Mouse (Mus musculus): Measurements from ENCODE around the gene Osbpl10. TPM values are rescaled to one million over a fixed set of nuclear protein-coding genes. Genes with fewer than 3 reads are reported as not detected.

Osbpl10 gene
- total RNA-seq, 4 experiments from 2014 or later = 39.9 to 46.4 (median 45.2) TPM

DNA sequence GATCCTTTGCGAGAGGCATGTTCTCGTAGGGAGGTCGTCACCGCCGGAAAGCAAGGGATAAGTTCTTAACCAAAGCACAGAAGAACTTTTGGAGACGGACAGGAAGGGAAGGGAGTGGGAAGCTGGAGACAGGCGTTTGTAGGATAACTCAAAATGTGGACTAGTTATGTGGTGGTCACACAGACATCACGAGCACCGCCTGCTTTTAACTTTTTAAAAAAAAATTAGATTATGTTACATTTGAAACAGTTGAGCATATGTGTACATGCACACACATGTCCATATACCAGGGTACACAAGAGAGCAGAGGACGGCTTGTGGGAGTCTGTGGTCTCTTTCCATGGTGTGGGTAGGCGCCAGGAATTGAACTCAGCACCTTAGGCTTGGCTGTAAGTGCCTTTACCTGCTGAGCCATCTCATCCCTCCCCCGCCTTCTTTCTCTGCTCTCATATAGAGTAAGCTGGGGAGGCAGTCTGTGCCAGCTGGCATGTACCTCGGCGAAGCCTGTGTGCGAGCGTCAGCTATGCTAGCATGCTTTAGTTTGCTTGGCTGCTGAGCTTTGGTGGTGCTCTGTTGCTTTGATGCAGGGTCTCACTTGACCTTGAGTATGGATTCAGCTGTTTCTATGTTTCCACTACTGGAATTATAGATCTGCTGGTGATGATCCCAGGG, 4.5 kb downstream of the Osbpl10 start, which contains the start of gene Rps27rt:
TSS of gene Rps27rt (minus strand) at position 51 of the 672 bp plus-strand sequence.
- DNase-seq (ENCODE audit: low spot score in 2 of 2) = peak in 1 of 2 experiments; percentile 54

DNA sequence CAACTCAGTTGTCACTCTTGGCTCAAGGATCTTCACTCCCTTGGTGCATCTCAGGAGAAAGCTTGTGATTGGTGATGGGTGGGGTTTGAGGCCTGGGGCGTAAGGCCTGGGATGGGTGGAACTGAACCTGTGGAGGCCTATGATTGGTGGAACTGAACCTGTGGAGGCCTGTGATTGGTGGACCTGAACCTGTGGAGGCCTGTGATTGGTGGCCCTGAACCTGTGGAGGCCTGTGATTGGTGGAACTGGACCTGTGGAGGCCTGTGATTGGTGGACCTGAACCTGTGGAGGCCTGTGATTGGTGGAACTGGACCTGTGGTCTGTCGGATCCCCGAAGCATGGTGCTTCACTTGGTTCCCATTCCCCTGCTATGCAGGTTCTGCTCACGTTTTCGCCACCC, 7.4 kb downstream of the Osbpl10 start:
- DNase-seq (ENCODE audit: low spot score in 2 of 2) = no peak

DNA sequence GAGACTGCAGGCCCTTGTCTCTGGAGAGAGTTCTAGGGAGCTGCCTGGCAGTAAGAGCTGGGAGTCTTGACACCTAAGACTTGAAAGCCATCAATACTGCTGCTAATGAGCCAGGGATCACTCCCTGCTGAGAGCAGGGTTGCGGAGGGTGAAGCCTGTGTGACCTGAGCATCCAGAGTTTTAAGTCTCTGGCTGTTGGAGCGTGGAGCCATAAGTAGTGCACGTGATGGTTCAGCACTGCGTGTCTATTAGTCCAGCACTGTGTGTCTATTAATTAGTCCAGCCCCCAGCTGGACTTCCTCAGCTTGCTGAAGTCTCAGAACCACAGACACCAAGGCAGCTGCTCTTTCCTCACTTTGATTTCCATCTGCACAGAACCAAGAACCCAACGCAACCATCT, 8.0 kb downstream of the Osbpl10 start:
- DNase-seq (ENCODE audit: low spot score in 2 of 2) = no peak

DNA sequence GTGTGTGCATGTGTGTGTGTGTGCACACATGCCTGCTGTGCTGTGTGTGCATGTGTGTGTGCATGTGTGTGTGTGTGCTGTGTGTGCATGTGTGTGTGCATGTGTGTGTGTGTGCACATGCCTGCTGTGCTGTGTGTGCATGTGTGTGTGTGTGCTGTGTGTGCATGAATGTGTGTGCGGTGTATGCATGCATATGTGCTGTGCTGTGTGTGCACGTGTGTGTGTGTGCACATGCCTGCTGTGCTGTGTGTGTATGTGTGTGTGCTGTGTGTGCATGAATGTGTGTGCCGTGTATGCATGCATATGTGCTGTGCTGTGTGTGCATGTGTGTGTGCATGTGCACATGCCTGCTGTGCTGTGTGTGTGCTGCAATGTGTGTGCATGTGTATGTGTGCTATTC, 9.7 kb downstream of the Osbpl10 start:
- no peak for DNase-seq (ENCODE audit: low spot score in 2 of 2)

DNA sequence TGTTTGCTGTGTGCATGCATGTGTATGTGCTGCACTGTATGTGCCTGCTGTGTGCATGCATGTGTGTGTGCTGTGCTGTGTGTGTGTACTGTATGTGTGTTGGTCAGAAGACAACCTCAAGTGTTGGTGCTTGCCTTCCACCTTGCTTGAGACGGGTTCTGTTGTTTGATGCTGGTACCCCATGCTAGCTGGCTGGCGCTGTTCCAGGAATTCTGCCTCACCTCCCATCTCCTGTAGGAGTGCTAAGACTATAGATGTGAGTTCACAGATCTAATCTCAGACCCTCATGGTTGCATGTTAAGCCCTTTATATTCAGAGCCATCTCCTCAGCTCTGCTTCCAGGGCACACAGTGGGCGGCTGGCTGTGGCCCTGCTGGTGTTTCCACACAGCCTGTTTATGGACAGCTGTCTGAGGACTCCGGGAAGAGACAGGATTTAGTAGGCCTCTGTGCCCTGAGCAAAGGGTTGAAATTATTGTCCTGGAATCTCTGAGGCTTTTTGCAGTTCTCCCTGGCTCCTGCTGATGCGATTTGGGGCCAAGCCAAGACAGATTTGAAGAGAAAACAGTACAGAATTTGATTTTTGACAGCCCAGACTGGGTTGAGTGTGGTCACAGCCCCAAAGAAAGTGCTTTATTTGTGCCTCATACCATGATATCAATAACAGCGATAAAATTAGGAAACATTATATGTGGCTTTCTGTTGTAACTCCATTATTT, 10.4 kb downstream of the Osbpl10 start:
- no peak for DNase-seq (ENCODE audit: low spot score in 2 of 2)

DNA sequence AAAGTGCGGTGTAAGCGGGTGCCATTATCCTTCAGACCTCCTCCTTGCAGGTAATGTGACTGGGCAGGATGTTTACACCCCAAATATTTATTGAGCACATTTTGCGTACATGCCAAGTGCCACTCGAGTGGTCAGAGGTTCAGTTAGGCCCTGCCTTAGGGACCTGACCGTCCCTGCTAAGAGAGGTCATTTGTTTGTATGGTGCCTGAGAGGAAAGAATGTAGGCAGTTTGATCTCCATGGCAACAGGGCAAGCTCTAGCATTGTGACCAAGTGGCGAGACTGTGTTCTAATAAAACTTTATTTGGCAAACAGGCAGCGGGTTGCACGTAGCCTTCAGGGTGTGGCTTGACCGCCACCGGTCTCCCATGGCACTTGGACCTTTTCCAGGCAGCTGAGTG, 12.1 kb downstream of the Osbpl10 start:
- no peak for DNase-seq (ENCODE audit: low spot score in 2 of 2)

DNA sequence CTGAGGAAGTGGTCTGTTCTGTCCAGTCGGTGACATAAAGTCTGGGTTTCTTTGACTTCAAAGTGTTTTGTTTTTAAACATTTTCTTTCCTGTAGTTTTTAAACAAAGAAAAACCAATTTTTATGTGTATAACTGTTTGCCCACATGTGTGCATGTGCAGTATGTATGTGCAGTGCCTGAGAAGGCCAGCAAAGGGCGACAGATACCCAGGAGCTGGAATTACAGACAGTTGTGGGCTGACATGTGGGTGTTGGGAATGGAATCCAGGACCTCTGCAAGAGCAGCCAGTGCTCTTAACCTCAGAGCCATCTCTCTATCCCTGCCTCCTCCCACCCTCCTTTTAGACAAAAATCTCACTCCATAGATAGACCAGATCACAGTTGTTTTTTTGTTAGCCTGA, 14.2 kb downstream of the Osbpl10 start:
- no peak for DNase-seq (ENCODE audit: low spot score in 2 of 2)

DNA sequence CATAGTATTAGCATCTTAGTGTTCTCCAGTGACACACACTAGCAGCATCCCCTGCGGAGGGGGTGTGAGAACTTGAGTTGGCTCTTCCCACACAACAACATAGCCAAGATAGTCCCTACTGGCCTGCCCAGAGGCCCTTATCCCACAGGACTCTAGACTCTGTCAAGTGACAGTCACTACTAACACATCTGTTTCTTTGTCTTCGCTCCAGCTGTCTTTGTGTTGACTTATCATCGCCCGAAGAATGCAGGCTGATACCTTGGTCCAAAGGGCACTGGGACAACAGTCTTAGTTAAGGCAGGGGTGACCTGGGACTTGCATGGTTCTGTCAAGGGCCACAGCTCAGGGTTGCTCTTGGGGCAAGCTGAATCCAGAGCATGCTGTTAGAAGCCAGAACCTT, 16.9 kb downstream of the Osbpl10 start:
- DNase-seq (ENCODE audit: low spot score in 2 of 2) = no peak

DNA sequence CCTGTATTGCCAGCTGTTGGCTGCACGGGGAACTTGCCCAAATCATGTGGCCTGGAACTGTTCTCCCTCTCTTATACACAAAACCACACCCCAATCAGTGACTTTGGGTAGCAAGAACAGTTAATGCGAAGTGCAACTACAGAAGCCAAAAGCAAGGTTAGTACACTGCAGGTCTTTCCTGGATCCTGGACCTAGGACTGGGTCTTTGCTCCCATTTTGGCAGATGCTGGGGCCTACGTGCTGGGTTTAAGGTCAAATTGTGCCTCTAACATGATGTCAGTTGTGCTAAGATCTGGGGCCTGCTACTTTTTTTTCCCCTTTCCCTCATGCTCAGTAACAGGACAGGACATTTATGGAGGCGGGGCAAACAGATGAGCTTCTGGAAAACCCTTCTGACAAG, 17.3 kb downstream of the Osbpl10 start:
- DNase-seq (ENCODE audit: low spot score in 2 of 2) = no peak

DNA sequence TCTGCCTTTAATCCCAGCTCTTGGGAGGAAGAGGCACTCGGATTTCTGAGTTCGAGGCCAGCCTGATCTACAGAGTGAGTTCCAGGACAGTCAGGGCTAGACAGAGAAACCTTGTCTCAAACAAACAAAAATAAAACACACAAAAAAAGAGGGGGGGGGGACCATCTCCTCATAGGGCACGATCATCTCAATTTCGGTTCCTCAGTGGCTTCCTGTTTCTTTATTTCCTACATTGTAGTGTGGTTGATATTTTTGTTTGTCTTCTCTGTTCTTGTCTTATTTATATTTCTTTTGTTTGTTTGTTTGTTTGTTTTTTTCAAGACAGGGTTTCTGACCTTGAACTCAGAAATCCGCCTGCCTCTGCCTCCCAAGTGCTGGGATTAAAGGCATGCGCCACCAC, 18.1 kb downstream of the Osbpl10 start:
- no peak for DNase-seq (ENCODE audit: low spot score in 2 of 2)

DNA sequence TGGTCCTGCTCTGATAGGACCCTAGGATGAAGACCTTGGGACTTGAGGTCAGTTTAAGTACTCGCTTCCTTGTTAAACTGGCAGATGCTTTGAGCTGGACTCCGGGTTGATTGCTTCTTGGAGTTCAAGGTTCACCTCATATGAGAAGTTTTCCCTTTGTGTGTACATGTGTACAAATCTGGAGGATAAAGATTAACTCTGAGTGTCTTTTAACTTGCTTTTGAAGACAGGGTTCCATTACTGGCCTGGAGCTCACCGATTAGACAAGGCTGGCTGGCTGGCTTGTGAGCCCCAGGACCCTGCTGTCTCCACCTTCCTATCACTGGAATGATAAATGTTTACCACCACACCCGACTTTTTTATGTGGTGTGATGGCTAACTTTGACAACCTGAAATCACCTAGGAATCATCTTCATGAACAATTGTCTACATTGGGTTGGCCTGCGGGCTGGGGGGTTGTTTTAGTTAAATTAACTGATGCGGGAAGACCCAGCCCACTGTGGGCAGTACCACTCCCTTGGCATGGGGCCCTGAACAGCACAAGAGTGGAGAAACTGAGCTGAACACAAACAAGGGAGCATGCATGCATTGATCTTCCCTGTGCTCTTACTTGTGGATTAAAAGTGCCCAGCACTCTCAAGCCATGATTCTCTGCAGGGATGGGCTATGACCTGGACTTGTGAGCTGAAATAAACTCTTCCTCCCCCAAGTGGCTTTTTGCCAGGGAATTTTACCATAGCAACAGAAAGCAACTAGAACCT, 20.8 kb downstream of the Osbpl10 start:
- DNase-seq (ENCODE audit: low spot score in 2 of 2) = no peak

DNA sequence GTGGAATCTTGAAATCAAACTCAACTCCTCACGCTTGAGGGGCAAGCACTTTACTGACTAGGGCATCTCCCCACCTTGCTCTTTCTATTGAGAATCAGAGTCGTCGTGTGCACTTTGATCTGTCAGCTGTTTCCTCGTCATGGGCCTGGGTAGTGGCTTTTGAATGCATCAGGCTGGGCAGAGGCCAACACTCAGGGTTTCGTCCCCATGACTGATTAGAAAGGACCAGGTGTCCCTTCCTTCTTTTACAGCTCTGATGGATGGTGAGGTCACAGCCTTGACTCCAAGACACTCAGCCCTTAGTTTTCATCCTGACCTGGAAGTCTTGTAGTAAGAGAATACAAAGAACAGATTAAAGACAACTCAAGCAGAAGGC, 21.4 kb downstream of the Osbpl10 start:
- no peak for DNase-seq (ENCODE audit: low spot score in 2 of 2)

DNA sequence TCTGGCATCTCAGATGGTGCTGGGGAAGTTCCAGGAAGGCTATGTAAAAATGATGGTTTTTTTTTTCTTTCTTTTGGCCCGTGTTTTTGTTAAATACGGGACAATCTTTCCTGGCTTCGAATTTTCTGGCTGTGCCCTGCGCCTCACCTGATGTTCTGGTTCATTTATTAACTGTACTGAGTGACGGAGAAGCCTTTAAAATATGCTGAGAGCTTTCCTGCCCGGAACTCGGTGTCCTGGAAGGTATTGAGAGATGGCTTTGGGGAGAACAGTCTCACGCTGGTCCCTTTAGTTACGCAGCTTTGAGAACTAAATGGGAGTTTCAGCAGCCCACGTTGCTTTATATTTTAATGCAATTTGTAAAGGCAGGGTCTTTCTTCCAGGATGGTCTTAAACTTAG, 27.1 kb downstream of the Osbpl10 start:
- no peak for DNase-seq (ENCODE audit: low spot score in 2 of 2)

DNA sequence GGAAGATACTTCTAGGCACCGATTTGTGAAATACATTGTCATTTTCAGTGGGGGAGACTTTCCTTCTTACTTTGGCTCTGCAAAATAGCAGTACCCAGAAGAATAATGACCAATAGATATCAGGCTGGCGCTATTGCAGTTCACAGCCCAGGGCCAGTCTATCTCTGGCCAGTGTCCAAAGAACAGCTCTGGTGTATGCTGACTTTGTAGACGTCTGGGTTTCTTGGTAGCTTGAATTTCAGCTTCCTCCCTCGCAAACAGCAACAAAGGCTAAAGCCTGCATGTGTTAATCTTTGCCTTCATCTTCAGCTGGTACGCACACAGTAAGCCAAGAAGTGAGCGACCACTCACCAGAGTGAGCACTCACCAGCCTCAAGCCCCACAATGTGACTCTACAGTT, 29.4 kb downstream of the Osbpl10 start:
- no peak for DNase-seq (ENCODE audit: low spot score in 2 of 2)

DNA sequence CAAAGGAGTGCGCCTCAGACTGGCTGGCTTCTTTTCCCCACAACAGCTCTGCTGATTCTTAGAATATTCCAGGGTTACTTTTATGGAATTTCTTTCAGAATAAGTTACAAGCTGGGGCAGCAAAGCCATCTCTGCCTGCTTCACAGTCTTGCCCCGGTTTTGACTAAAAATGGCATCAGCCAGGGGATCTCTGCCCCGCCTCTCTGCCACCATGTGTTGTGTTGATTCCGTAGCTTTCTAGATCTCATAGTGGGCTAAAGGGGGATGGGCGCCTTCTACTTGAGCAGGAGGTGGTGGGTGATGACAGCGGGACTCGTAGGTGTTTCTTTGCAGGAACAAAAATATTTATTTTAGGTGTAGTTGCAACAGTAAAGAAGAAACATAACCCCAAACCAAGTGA, 29.8 kb downstream of the Osbpl10 start:
- peak in 1 of 2 experiments; percentile 67 for DNase-seq (ENCODE audit: low spot score in 2 of 2)

DNA sequence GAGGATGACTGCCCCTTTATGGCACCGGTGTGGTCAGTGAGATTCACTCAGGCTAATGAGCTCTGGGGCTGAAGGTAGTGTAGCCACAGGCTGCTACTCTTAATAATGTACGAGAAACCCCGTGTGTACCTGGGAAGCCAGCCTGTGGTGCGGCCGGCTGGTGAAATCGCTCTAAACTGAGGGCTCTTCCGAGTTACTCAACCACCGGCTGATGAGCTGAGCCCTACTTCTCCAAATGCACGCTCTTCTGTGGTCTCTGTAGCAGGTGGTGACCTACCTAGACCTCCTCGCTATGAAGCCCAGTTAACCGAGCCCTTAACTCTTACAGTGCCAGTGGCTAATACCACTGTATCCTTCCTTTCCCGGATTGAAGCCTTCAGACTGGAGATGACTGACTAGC, 34.0 kb downstream of the Osbpl10 start:
- DNase-seq (ENCODE audit: low spot score in 2 of 2) = no peak

DNA sequence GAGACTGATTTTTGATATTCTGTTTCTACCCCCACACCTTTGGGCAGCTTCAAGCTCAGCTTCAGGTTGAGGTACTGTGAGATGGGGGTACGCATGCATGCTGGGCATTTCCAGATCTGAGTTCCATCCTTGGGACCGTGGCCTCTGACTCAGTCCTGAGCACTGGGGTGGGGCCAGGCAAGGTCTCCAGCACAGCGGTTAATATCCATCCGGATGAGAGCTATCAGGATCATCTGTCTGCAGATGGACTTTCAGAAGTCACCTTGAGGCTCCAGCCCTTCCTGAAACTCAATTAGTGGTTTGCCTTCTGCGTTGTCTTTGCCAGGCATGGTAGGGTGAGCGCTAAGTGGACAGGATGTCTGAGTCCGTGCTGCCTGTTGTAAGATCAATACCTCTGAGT, 41.8 kb downstream of the Osbpl10 start:
- no peak for DNase-seq (ENCODE audit: low spot score in 2 of 2)

DNA sequence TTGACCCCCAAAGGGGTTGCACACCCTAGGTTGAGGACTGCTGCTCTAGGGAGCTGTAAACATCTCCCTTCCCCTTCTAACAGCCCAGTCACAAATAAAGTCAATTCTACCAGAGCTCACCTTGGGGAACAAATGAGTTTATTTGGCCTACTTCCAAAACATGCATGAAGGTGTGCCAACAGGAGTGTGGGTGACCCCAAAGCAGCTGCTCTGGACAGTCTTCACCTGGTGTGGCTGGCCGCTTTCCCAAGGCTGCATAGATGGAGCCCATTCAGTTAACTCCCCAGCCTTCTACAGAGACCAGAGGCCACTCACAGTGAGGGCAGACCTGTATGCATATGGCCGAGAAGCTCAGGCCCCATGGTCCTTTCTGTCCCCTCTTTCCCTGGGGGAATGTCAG, 43.0 kb downstream of the Osbpl10 start:
- no peak for DNase-seq (ENCODE audit: low spot score in 2 of 2)

DNA sequence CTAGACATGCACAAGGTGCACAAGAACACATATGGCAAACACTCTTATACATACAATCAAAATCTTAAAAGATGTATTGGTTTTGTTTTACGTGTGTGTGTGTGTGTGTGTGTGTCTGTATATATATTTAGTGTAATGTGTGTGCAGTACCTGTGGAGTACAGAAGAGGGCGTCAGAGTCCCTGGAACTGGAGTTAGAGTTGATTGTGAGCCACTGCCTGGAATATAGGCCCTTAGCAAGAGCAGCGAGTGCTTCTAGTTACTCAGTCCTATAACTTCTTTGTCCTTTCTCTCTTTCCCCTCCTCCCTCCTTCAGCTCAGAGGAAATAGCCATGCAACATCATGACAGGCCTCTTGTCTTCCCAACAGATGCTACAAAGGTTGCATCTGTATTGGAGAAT, 44.8 kb downstream of the Osbpl10 start:
- no peak for DNase-seq (ENCODE audit: low spot score in 2 of 2)

DNA sequence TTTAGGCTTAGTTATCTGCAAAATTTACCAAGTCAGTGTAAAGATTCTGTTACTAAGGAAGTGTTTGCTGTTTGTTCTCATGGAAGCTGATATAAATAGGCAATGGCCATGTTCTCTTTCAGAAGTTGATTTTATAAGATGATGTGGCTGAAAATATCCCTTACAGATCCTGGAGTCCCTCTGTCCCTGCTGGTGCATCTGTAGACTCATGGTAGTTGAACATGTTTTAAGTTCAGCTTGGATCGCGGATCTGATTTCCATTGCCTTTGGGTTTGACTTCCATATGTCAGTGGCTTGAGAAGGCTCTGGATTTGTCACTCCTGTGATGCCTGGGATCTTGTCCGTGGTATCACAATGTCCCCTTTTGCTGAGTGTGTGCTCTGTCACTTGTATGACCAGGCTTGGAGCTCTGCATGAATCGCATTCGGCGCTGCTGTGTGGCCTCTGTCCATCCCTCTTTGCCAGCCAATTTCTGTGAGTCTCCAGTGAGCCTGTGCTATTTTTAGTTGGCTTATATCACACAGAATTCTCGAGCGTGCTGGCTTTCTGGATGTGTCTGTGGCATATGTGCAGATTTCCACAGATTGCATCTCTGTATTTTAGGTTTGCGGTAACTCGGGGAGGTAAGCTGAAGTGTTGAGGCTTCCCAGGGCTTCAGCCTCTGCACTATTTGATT, 45.5 kb downstream of the Osbpl10 start:
- DNase-seq (ENCODE audit: low spot score in 2 of 2) = peak in 1 of 2 experiments; percentile 72

DNA sequence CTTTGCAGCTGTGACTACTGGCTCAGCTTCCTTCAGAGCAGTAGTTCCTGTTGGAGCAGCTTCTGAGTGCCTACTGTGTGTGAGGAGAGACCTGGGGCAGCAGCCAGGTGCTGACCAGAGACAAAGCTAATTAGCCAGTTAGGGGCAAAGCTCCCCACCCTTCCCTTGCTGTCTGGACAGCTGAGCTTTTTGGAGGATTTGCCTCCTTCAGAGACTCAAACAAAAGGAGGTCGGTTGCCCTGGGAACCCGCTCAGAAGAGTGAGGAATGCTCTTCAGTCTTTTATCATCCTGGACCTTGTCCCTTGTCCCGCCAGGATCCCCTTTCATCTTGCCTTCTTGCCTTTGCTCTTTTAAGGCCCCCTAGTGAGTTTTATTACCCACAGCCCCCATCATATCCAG, 50.9 kb downstream of the Osbpl10 start:
- DNase-seq (ENCODE audit: low spot score in 2 of 2) = no peak

DNA sequence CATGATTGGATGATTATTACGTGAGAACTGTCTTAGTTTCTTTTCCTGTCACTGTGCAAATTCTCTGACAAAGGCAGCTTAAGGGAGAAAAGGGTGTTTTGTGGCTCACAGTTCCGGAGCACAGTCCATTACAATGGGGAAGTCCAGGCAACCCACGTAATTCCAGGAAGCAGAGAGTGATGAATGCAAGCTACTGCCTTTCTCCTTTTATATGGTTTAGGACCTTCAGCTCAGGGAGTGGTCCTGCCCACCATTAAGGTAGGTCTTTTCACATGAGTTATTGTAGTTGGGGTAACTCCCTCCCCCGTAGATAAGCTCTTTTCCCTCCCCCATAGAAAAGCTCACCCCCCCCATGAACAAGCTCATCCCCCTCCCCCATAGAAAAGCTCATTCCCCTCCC, 52.2 kb downstream of the Osbpl10 start:
- DNase-seq (ENCODE audit: low spot score in 2 of 2) = no peak

Measured in left cerebral cortex, adult 8-10 months (tissue).